Mouse (Mus musculus) lung, postnatal 0 days (tissue): Measurements from ENCODE around the gene Snx21. TPM values are rescaled to one million over a fixed set of nuclear protein-coding genes. Genes with fewer than 3 reads are reported as not detected.

Experiments
- ATAC-seq: fragments of 200-750 bp; cut with Nextera tagmentation; 2 replicates; pipeline ENCODE4 v1.8.0; 2017; ENCODE audit warnings: moderate library complexity
- DNase-seq: peaks from one replicate; pipeline ENCODE4 v3.0.0-alpha.2; 2016; ENCODE audit warnings: low spot score
- H3K27ac ChIP-seq: fragments of 300-500 bp; sonication (generic); 2 replicates; pipeline ENCODE4 v1.5.1; 2014; ENCODE audit warnings: antibody characterized with exemption, mild to moderate bottlenecking, low read length, mixed read lengths
- H3K27me3 ChIP-seq: fragments of 300-500 bp; sonication (generic); replicated peaks from 2 replicates; pipeline ENCODE4 v1.6.1; 2014; ENCODE audit warnings: low read length, mixed read lengths; ENCODE audit not compliant: insufficient read depth
- H3K36me3 ChIP-seq: fragments of 300-500 bp; sonication (generic); 2 replicates; pipeline ENCODE4 v1.6.1; 2014; ENCODE audit warnings: low read length, mixed read lengths; ENCODE audit not compliant: insufficient read depth
- H3K4me1 ChIP-seq: fragments of 300-500 bp; sonication (generic); 2 replicates; pipeline ENCODE4 v1.6.1; 2014; ENCODE audit warnings: antibody characterized with exemption, low read depth, low read length, mixed read lengths; ENCODE audit not compliant: insufficient read depth
- H3K4me2 ChIP-seq: fragments of 300-500 bp; sonication (generic); replicated peaks from 2 replicates; pipeline ENCODE4 v1.6.1; 2014; ENCODE audit warnings: low read depth, mild to moderate bottlenecking, low read length, moderate library complexity, mixed read lengths
- H3K4me3 ChIP-seq: fragments of 300-500 bp; sonication (generic); 2 replicates; pipeline ENCODE4 v1.5.1; 2014; ENCODE audit warnings: low read depth, low read length
- H3K9ac ChIP-seq: fragments of 300-500 bp; sonication (generic); replicated peaks from 2 replicates; pipeline ENCODE4 v1.6.1; 2014; ENCODE audit warnings: low read depth, mild to moderate bottlenecking
- H3K9me3 ChIP-seq: fragments of 300-500 bp; sonication (generic); 2 replicates; pipeline ENCODE4 v1.6.1; 2016; ENCODE audit warnings: low read length, mixed read lengths
- CTCF ChIP-seq: IDR thresholded peaks from 2 replicates; pipeline ENCODE4 v1.5.1; 2016; ENCODE audit warnings: antibody characterized with exemption, mild to moderate bottlenecking
- EP300 ChIP-seq: IDR thresholded peaks from 2 replicates; pipeline ENCODE4 v1.6.1; 2016; ENCODE audit warnings: antibody characterized with exemption, mild to moderate bottlenecking, control low read depth
- WGBS: fragments of 180-500 bp; shearing (Covaris S2); extraction: QIAGEN DNeasy Blood & Tissue Kit; methylation state at CpG from one replicate; pipeline ENCODE4 v1.1.7; 2014; 5-methylcytosine and 5-hydroxymethylcytosine counted together
- polyA plus RNA-seq: library from polyadenylated mRNA; unstranded; fragments of >200 nt; fragmentation: Nextera tagmentation; extraction: Ambion mirVana; gene quantifications from 2 replicates; pipeline ENCODE4 v1.2.1, GENCODE M21; 2015

Gene Snx21
- polyA plus RNA-seq, 1 experiment from 2014 or later: 28.6 TPM

DNA sequence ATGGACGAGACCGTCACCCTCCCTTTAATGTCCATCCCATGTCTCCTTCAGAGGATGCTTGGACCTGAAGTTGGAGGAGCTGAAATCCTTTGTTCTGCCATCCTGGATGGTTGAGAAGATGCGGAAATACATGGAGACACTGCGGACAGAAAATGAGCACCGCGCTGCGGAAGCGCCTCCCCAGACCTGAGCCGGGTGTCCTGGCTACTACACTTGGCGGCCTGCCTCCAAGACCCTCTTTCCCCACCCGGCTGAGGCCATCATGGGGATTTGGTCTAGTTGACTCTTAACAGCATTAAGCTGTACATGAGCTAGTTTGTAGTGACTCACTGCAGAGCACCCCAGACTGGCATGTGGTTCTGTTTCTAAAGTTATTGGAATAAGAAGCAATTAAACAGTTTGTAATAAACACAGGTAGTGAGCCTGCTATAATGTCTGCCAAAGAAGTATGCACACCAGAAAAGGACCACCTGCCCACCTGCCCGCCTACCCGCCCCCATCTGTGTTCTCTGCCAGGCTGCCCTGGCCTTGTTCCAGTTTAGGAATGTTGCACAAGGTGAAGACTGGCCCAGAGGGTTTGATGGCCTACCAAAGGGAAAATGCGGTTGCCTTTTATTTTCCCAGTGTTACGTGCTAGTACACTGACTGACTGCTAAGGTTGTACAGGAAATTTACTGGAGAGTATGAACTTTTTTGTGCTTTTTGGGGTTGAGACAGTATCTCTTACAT lies 17.6 kb upstream of the Snx21 start:
- Histone ChIP-seq H3K4me3 (no peak overlapping the region), H3K9me3 (no peaks in the 10 kb centered on the region), H3K27ac (no peak overlapping the region), H3K36me3 (peaks cover 4% of the 10 kb centered on the region), H3K9ac (no peak overlapping the region), H3K4me2 (no peak overlapping the region), H3K4me1 (peaks cover 8% of the 10 kb centered on the region), H3K27me3 (no peaks in the 10 kb centered on the region)
- WGBS: 88% methylated on average over 15 of the region's 15 CpGs
- no peak for ATAC-seq
- no peak for DNase-seq
- TF ChIP-seq CTCF: no peak
- TF ChIP-seq EP300: no peak

DNA sequence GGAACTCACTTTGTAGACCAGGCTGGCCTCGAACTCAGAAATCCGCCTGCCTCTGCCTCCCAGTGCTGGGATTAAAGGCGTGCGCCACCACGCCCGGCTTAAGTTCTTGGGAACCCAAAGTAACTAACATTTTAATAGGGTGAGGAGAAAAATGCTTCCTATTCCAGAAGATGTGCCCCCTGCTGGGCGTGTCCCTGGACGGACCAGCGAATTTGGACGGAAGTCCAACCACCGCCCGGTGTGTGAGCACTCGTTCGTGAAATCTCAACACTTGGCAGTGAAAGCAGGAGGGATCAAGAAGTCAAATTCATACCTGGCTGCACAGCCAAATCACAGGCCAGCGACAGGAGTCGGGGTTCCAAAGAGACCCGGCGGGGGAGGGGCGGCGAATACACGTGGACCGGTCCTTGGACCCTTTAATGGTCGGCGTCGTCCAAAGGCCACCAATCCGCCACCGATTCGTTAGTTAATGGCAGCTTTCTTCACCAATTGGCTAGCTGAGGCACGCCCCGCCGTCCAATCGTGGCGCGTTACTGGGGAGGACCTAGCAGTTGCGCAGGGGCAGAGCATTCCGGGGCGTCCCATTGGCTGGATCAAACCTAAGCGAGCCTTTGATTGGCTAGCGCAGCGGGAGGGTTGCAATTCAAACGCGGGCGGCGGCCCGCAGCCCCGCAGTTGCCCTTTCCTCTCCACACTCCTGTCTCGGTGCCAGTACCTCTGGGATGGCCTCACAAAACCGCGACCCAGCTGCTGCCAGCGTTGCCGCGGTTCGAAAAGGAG lies 16.2 kb upstream of the Snx21 start, which contains the start of gene Ube2c:
Gene Ube2c, plus strand, starts transcription at position 641 of the 780 bp plus-strand sequence.
- Histone ChIP-seq H3K4me1 (peaks cover 8% of the 10 kb centered on the region), H3K36me3 (no peaks in the 10 kb centered on the region; the same call in 1 of the 2 replicates), H3K9ac (peak within 1 kb of the TSS; percentile 47), H3K9me3 (no peaks in the 10 kb centered on the region), H3K4me3 (peak within 1 kb of the TSS; percentile 72), H3K27me3 (no peaks in the 10 kb centered on the region), H3K27ac (no peak within 1 kb of the TSS), H3K4me2 (peak within 1 kb of the TSS; percentile 98)
- peak; percentile 100 for ATAC-seq
- peak; percentile 99 for DNase-seq
- peak; percentile 46 for TF ChIP-seq CTCF
- peak; percentile 81 for TF ChIP-seq EP300
- WGBS: 3% methylated on average over 53 of the region's 53 CpGs

DNA sequence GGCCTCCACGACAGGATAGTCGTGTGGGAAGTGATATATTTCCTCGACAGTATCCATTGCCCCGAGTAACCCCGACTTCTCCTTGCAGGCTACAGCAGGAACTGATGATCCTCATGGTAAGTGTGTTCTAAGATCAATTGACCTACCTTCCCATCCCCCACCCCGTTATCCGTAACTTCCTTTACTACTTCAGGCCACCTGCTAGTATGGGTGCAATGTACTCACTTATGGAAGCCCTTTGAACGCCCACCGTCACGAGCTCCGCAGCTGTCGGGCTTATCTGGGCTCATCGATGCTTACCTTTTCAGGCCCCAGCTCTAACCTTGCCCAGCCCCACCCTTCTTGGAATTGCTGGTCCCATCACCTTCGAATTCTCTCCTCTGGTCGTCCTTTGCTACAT lies 15.3 kb upstream of the Snx21 start:
- H3K9ac ChIP-seq: peak overlapping the region; percentile 47; the same call in 1 of the 2 replicates
- peak overlapping the region; percentile 72 for H3K4me3 ChIP-seq
- H3K27ac ChIP-seq: no peak overlapping the region
- TF ChIP-seq CTCF (no peak), EP300 (no peak)
- 2% methylated on average over 15 of the region's 15 CpGs for WGBS
- peaks cover 8% of the 10 kb centered on the region for H3K4me1 ChIP-seq
- DNase-seq: no peak
- ATAC-seq: no peak
- no peaks in the 10 kb centered on the region; the same call in 1 of the 2 replicates for H3K36me3 ChIP-seq
- no peaks in the 10 kb centered on the region for H3K9me3 ChIP-seq
- peak overlapping the region; percentile 98 for H3K4me2 ChIP-seq
- no peaks in the 10 kb centered on the region for H3K27me3 ChIP-seq

DNA sequence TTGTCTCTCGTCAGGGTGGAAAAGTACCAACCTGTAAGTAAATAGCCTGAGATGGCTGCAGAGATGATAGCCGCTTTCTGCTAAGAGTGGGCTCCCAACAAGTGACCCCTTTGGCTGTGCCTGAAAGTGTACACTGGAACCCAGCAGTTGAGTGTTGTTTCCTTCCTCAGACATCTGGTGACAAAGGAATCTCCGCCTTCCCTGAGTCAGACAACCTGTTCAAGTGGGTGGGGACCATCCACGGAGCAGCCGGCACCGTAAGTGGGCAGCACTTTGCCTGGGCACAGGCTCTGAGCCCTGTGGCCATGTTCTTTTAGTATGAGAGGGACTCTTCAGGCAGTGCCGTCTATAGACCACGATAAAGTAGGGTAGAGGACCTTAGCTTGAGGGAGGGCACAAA lies 14.5 kb upstream of the Snx21 start:
- Histone ChIP-seq H3K4me1 (peaks cover 8% of the 10 kb centered on the region), H3K27me3 (no peaks in the 10 kb centered on the region), H3K9ac (no peak overlapping the region), H3K4me2 (peak overlapping the region; percentile 98; the same call in 1 of the 2 replicates), H3K4me3 (no peak overlapping the region), H3K9me3 (no peaks in the 10 kb centered on the region), H3K36me3 (no peaks in the 10 kb centered on the region; the same call in 1 of the 2 replicates), H3K27ac (no peak overlapping the region)
- ATAC-seq (no peak), DNase-seq (no peak)
- WGBS: 42% methylated on average over 8 of the region's 8 CpGs
- TF ChIP-seq EP300: no peak
- TF ChIP-seq CTCF: no peak

DNA sequence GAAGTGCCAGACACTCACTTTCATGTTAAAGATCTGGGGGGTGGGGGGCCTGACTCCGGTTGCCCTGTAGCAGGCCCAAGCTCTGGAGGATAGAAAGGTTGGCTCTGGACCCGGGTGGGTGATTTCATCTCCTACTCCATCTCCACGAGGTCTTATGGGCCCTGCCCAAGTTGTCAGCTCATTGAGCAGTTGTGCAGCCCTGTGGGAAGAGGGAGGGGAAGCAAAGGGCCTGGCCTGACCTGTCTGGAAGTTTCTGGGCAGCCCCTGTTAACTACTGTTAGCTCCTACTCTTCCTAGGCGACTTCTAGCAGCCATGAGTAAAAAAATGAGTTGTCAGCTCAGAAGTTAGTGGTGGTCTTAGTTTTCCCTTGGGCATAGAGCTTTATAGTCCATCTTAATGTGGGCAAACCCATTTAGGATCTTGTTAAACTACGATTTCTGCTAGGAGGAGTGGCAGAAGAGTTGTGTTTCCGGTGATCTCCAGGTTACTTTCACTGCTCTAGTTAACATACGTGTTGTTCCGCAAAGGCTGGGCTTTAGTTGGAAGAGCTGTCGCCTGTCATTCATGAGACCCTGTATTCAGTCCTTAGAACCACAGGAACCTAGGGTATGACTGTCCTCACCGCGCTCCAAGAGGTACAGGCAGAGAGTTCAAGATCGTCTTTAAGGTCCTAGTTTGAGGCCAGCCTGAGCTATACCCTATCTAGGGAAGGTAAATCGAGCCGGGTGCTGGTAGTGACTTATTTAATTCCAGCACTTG lies 12.2 kb upstream of the Snx21 start:
- Histone ChIP-seq H3K4me1 (peaks cover 8% of the 10 kb centered on the region), H3K4me3 (no peak overlapping the region), H3K9ac (no peak overlapping the region), H3K4me2 (no peak overlapping the region), H3K36me3 (no peaks in the 10 kb centered on the region), H3K27ac (no peak overlapping the region), H3K9me3 (no peaks in the 10 kb centered on the region), H3K27me3 (no peaks in the 10 kb centered on the region)
- DNase-seq (no peak), ATAC-seq (no peak)
- TF ChIP-seq CTCF (no peak), EP300 (no peak)
- WGBS: 74% methylated on average over 14 of the region's 14 CpGs

DNA sequence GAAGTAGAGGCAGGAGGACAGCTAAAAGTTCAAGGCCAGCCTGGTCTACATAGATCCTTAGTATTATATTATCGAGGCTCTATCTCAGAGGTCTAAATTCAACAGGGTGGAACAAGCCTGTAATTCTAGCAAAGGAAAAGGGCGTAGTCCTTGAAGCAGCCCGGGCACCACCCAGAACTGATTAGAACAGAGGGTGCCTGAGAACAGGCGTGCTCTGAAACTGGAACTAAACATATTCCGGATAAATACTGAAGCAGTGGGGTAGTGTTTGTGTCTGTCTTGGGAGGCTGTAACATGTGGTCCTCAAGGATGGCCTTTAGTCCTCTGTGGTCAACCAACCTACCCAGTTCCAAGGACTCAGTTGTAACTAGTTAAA lies 11.6 kb upstream of the Snx21 start:
- H3K9ac ChIP-seq: no peak overlapping the region
- no peaks in the 10 kb centered on the region for H3K36me3 ChIP-seq
- H3K9me3 ChIP-seq: no peaks in the 10 kb centered on the region
- TF ChIP-seq EP300 (peak; percentile 53), CTCF (no peak)
- WGBS: 67% methylated on average over 5 of the region's 5 CpGs
- no peaks in the 10 kb centered on the region for H3K27me3 ChIP-seq
- H3K4me2 ChIP-seq: no peak overlapping the region
- H3K4me1 ChIP-seq: peaks cover 8% of the 10 kb centered on the region
- H3K4me3 ChIP-seq: no peak overlapping the region
- no peak for DNase-seq
- no peak overlapping the region for H3K27ac ChIP-seq
- ATAC-seq: no peak
